Mouse (Mus musculus) limb, embryonic 11.5 days (tissue): Measurements from ENCODE around the gene Trmu. TPM values are rescaled to one million over a fixed set of nuclear protein-coding genes. Genes with fewer than 3 reads are reported as not detected.

Experiments
- ATAC-seq: fragments of 200-750 bp; cut with Nextera tagmentation; 2 replicates; pipeline ENCODE4 v1.8.0; 2017; ENCODE audit warnings: low read depth; ENCODE audit not compliant: insufficient number of reproducible peaks, low FRiP score, low TSS enrichment
- DNase-seq: peaks from one replicate; pipeline ENCODE4 v3.0.0-alpha.2; 2015; ENCODE audit warnings: low spot score
- H3K27ac ChIP-seq: fragments of 300-500 bp; sonication (generic); replicated peaks from 2 replicates; pipeline ENCODE4 v1.5.1; 2014; ENCODE audit warnings: low read depth, mild to moderate bottlenecking, low read length
- H3K27me3 ChIP-seq: fragments of 300-500 bp; sonication (generic); 2 replicates; pipeline ENCODE4 v1.6.1; 2014; ENCODE audit warnings: mild to moderate bottlenecking, low read length, mixed read lengths; ENCODE audit not compliant: control insufficient read depth, insufficient read depth
- H3K36me3 ChIP-seq: fragments of 300-500 bp; sonication (generic); 2 replicates; pipeline ENCODE4 v1.6.1; 2014; ENCODE audit warnings: mild to moderate bottlenecking, low read length, moderate library complexity, mixed read lengths; ENCODE audit not compliant: control insufficient read depth, insufficient read depth
- H3K4me1 ChIP-seq: fragments of 300-500 bp; sonication (generic); 2 replicates; pipeline ENCODE4 v1.6.1; 2014; ENCODE audit warnings: low read length, mixed read lengths; ENCODE audit not compliant: control insufficient read depth, insufficient read depth
- H3K4me2 ChIP-seq: fragments of 300-500 bp; sonication (generic); 2 replicates; pipeline ENCODE4 v1.6.1; 2014; ENCODE audit warnings: low read depth, mild to moderate bottlenecking, moderate library complexity; ENCODE audit not compliant: severe bottlenecking
- H3K4me3 ChIP-seq: fragments of 300-500 bp; sonication (generic); 2 replicates; pipeline ENCODE4 v1.5.1; 2014; ENCODE audit warnings: low read depth, low read length
- H3K9ac ChIP-seq: fragments of 300-500 bp; sonication (generic); 2 replicates; pipeline ENCODE4 v1.6.1; 2014; ENCODE audit warnings: mild to moderate bottlenecking, low read length
- H3K9me3 ChIP-seq: fragments of 300-500 bp; sonication (generic); 2 replicates; pipeline ENCODE4 v1.6.1; 2016; ENCODE audit warnings: low read length; ENCODE audit not compliant: control insufficient read depth
- whole genome bisulfite sequencing: fragments of 180-500 bp; shearing (Covaris S2); extraction: QIAGEN DNeasy Blood & Tissue Kit; methylation state at CpG from one replicate; pipeline ENCODE4 v1.1.7; 2014; 5-methylcytosine and 5-hydroxymethylcytosine counted together
- polyA plus RNA-seq: library from polyadenylated mRNA; unstranded; fragments of >200 nt; fragmentation: Nextera tagmentation; extraction: Ambion mirVana; gene quantifications from 2 replicates; pipeline ENCODE4 v1.2.1, GENCODE M21; 2014

The Trmu gene
- polyA plus RNA-seq, 1 experiment from 2014 or later = 36.8 TPM

DNA sequence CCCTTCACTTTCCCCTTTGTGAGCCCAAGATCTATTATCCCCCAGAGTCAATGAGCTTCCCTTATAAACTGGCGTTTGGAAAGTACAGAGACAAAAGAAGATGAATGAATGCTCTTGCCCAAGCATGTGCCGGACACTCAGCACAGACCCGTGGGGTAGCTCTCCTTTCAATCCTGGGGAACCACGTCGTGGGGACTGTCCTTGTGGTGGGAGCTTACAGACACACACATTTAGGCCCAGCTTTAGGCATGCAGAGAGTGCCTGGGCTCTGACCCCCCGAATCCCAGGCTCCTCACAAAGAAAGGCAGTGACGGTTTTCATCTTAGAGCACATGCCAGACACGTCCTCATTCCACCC lies 40.8 kb downstream of the Trmu start:
- no peaks in the 10 kb centered on the region for H3K27me3 ChIP-seq
- no peak for DNase-seq
- WGBS = 85% methylated on average over 8 of the region's 8 CpGs
- peaks cover 2% of the 10 kb centered on the region; the same call in 1 of the 2 replicates for H3K9me3 ChIP-seq
- no peak for ATAC-seq
- H3K4me1 ChIP-seq = peaks cover 3% of the 10 kb centered on the region; the same call in 1 of the 2 replicates
- no peaks in the 10 kb centered on the region for H3K36me3 ChIP-seq
- H3K4me2 ChIP-seq = no peak overlapping the region
- no peak overlapping the region for H3K9ac ChIP-seq
- H3K4me3 ChIP-seq = no peak overlapping the region
- no peak overlapping the region for H3K27ac ChIP-seq

DNA sequence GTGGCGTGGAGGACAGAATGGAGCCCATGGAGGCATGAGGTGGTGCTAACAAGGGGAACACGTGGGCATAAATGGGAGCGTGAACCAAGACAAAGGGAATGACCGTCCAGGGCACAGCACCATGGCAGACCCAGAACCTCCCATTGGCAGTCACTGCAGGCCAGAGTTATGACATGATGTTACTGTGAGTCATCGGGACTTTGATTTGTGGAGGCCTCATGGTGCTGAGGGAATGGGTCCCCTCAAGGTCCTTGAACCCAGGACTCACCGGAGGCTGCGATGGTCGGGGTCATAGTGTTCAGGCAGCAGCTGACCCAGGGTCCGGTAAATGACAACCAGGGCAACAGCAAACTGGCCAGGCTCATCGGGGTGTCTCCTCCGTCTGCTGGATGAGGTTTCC lies 42.7 kb downstream of the Trmu start:
- ATAC-seq = no peak
- no peak for DNase-seq
- no peaks in the 10 kb centered on the region for H3K36me3 ChIP-seq

DNA sequence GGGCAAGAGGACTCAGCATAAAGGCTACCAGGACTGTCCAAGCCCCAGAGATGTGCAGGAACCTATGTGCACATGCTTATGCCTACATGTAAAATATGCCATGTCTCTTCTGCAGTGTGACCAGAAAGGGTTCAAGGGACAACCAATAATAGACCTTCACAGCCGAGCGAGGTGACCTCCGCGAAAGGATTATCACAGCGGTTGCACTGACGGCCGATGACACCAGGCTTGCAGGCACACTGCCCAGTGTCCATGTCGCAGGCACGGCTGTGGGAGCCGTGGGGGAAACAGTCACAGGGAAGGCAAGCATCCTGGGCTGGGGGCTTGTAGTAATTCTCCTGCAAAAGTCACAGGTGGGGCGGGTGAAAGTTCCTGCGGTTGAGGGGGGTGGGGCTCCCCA lies 49.0 kb downstream of the Trmu start:
- no peaks in the 10 kb centered on the region for H3K27me3 ChIP-seq
- H3K9me3 ChIP-seq = no peaks in the 10 kb centered on the region
- H3K9ac ChIP-seq = no peak overlapping the region
- ATAC-seq (no peak), DNase-seq (no peak)
- no peak overlapping the region for H3K4me3 ChIP-seq
- no peak overlapping the region for H3K4me2 ChIP-seq
- peaks cover 2% of the 10 kb centered on the region; the same call in 1 of the 2 replicates for H3K36me3 ChIP-seq
- no peaks in the 10 kb centered on the region for H3K4me1 ChIP-seq
- WGBS = 88% methylated on average over 12 of the region's 12 CpGs
- H3K27ac ChIP-seq = no peak overlapping the region

More for the DNA sequence above, 42.7 kb downstream of the Trmu start:
- H3K4me1 ChIP-seq = peaks cover 3% of the 10 kb centered on the region; the same call in 1 of the 2 replicates
- H3K27me3 ChIP-seq = no peaks in the 10 kb centered on the region
- no peak overlapping the region for H3K9ac ChIP-seq
- WGBS = 92% methylated on average over 11 of the region's 11 CpGs
- no peak overlapping the region for H3K4me2 ChIP-seq
- no peak overlapping the region for H3K4me3 ChIP-seq
- no peaks in the 10 kb centered on the region for H3K9me3 ChIP-seq
- no peak overlapping the region for H3K27ac ChIP-seq

GRCm38 (mm10) chr15:85935627-85936049 lies 56.5 kb downstream of the Trmu start:
- 16% methylated on average over 5 of the region's 5 CpGs for WGBS
- peaks cover 6% of the 10 kb centered on the region for H3K4me1 ChIP-seq
- ATAC-seq (no peak; the same call in 1 of the 2 replicates), DNase-seq (peak; percentile 62)
- no peak overlapping the region for H3K4me2 ChIP-seq
- no peak overlapping the region for H3K4me3 ChIP-seq
- no peaks in the 10 kb centered on the region for H3K9me3 ChIP-seq
- no peaks in the 10 kb centered on the region for H3K27me3 ChIP-seq
- H3K27ac ChIP-seq = no peak overlapping the region; the same call in 1 of the 2 replicates
- H3K9ac ChIP-seq = 0 out of 2 replicates have a peak overlapping the region, but pooled peaks have one; percentile 22
- H3K36me3 ChIP-seq = no peaks in the 10 kb centered on the region

Other genes starting within 250 kb of the Trmu start
- 0.91 and 1.0 TPM in 2 replicates for gene Ppara, start 144.3 kb upstream of the Trmu start, polyA plus RNA-seq
- gene Cdpf1, start 67.6 kb upstream of the Trmu start, polyA plus RNA-seq = 26.3 and 28.7 TPM in 2 replicates
- gene Pkdrej, start 57.6 kb upstream of the Trmu start, polyA plus RNA-seq = 0.14 and 0.21 TPM in 2 replicates
- gene Ttc38, start 47.0 kb upstream of the Trmu start, polyA plus RNA-seq = 3.7 and 4.1 TPM in 2 replicates
- gene Gtse1, start 19.6 kb upstream of the Trmu start, polyA plus RNA-seq = 42.7 and 45.7 TPM in 2 replicates
- 1.6 and 1.9 TPM in 2 replicates for gene Celsr1, start 154.5 kb downstream of the Trmu start, polyA plus RNA-seq
- 8.4 and 9.0 TPM in 2 replicates for gene Gramd4, start 178.4 kb downstream of the Trmu start, polyA plus RNA-seq